Mouse (Mus musculus): ENCODE data around the gene Sap30bp. TPM values are rescaled to one million over a fixed set of nuclear protein-coding genes. Genes with fewer than 3 reads are reported as not detected.

Gene Sap30bp
- polyA plus RNA-seq, 1 experiment from 2014 or later = 23.1 TPM

DNA sequence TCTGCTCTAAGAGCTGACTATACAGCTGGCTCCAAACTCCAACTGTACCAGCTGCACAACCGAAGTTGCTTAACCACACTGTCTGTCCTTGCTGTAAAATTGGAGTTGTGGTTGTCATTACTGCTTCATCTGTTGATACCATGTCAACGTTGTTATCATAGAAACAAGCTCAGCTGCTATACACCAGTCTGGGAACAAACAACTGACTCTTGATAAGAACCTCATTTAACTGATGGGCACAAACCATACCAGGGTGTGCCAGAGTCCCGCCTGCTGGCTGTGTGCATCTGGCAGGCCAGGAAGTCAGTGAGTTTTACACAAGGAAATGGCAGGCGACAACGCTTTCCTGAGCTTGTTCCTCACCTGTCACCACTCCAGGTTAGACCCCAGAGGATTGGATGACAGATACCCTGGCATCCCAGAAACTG is 21.9 kb upstream of the Sap30bp start:
- Histone ChIP-seq H3K4me2 (peak overlapping the region; percentile 47), H3K4me3 (no peak overlapping the region), H3K4me1 (peaks cover 84% of the 10 kb centered on the region), H3K36me3 (peaks cover 78% of the 10 kb centered on the region), H3K27ac (peak overlapping the region; percentile 94), H3K9ac (peak overlapping the region; percentile 70), H3K9me3 (replicated peaks) (no peaks in the 10 kb centered on the region), H3K27me3 (replicated peaks) (no peaks in the 10 kb centered on the region)
- ATAC-seq = peak; percentile 86
- WGBS (ENCODE audit: insufficient replicate concordance) = 22% methylated on average over 5 of the region's 5 CpGs

DNA sequence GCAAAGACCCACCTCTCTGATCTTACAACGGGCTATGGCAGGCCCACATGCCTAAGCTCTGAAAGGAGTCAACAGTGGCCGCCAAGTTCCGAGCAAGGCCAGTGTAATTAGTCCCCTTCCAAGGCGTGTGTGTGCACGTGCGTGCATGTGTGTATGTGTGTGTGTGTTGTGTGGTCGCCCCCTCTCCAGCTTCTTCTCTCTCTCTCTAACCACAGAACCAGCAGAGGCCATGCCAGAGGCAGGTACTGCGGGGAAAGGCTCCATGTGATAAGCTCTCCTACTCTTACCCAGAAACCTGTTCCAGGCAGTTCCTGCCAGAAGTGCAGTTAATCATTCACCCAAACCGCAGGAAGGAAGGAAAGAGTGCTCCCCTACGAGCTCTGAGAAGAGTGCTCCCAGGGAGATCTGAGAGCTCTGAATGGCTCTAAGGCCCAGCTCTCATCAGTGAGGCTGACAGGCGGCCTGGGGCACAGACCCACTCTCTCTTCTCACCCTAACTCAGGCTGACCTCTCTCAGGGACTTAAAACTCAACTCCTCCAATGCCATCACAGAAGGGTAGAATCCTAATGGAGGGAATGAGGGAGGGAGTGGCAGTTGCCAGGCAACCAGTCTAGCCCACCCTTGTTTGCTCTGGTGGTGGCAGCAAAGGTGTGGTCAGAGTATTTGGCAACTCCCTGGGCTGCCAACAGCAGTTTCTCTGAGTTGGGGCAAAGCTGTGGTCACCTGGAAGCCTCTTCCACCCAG is 21.3 kb upstream of the Sap30bp start, which contains the start of gene Smim6:
TSS of gene Smim6 (plus strand) at position 386 of the 745 bp plus-strand sequence.
- Histone ChIP-seq H3K9me3 (replicated peaks) (no peaks in the 10 kb centered on the region), H3K4me3 (no peak within 1 kb of the TSS), H3K27me3 (replicated peaks) (no peaks in the 10 kb centered on the region), H3K27ac (peak within 1 kb of the TSS; percentile 94), H3K4me2 (peak within 1 kb of the TSS; percentile 47), H3K36me3 (peaks cover 78% of the 10 kb centered on the region), H3K4me1 (peaks cover 84% of the 10 kb centered on the region), H3K9ac (peak within 1 kb of the TSS; percentile 70)
- ATAC-seq = peak; percentile 75
- 18% methylated on average over 11 of the region's 11 CpGs for WGBS (ENCODE audit: insufficient replicate concordance)

DNA sequence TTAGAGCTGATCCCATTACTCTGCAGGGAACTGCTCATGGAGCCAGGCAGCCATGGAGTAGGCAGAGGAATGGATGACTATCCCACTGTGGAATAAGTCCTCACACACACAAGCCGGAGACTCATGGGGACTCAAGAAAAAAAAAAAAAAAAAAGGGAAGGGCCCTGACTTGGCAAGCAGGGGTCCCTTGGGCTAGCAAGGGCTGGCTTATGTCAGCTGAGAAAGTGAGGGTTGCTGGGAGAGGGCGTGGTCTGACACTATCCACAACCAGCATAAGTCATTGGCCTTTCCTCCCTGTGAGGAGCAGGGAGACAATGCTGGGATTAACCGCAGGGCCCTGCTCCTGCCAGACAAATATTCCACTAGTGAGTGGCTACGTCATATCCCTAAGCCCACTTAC is 16.5 kb upstream of the Sap30bp start:
- ATAC-seq = no peak
- H3K9me3 ChIP-seq (replicated peaks) = no peaks in the 10 kb centered on the region
- H3K27ac ChIP-seq = 0 out of 2 replicates have a peak overlapping the region, but pooled peaks have one; percentile 16
- peaks cover 68% of the 10 kb centered on the region for H3K36me3 ChIP-seq
- H3K9ac ChIP-seq = no peak overlapping the region
- no peak overlapping the region for H3K4me3 ChIP-seq
- H3K4me2 ChIP-seq = no peak overlapping the region
- H3K27me3 ChIP-seq (replicated peaks) = no peaks in the 10 kb centered on the region
- H3K4me1 ChIP-seq = peaks cover 46% of the 10 kb centered on the region
- 90% methylated on average over 4 of the region's 4 CpGs for WGBS (ENCODE audit: insufficient replicate concordance)

DNA sequence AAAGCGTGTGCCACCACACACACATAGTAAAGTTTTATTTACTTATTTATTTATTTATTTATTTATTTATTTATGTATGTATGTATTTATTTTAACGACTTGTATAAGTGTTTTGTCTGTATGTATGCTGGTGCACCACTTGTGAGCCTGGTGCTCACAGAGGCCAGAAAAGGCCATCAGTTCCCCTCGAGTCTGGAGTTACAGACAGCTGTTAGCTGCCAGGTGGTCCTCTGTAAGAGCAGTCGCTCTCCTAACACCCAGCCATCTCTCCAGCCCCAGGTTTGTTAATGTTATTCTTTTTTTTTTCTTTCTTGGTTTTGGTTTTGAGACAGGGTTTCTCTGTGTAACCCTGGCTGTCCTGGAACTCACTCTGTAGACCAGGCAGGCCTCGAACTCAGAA is 14.4 kb upstream of the Sap30bp start:
- H3K4me2 ChIP-seq = no peak overlapping the region
- WGBS (ENCODE audit: insufficient replicate concordance) = 75% methylated on average over 5 of the region's 5 CpGs
- H3K27me3 ChIP-seq (replicated peaks) = no peaks in the 10 kb centered on the region
- H3K4me3 ChIP-seq = no peak overlapping the region
- H3K9me3 ChIP-seq (replicated peaks) = no peaks in the 10 kb centered on the region
- peaks cover 71% of the 10 kb centered on the region for H3K36me3 ChIP-seq
- H3K9ac ChIP-seq = no peak overlapping the region
- no peak for ATAC-seq
- peaks cover 29% of the 10 kb centered on the region for H3K4me1 ChIP-seq
- 0 out of 2 replicates have a peak overlapping the region, but pooled peaks have one; percentile 18 for H3K27ac ChIP-seq

DNA sequence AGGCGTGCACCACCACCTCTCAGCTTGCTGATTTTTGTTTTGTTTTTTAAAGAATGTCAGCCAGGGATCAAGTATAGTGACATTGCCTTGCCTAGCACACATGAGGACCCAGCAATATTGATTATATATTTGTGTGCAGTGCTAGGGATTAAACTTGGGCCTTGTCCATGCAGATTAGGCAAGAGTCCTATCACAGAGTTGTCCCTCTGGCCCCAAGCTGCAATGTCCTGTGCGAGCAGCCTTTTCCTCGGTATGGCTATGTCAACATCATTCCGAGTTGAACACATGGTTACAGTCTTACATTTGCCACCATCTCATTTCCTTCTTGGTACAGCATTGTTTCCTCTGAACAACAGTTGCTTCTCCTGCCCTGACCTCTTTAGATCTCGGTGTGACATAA is 14.0 kb upstream of the Sap30bp start:
- Histone ChIP-seq H3K27me3 (replicated peaks) (no peaks in the 10 kb centered on the region), H3K4me1 (peaks cover 29% of the 10 kb centered on the region), H3K9me3 (replicated peaks) (no peaks in the 10 kb centered on the region), H3K9ac (no peak overlapping the region), H3K4me3 (no peak overlapping the region), H3K27ac (peak overlapping the region; percentile 34; the same call in 1 of the 2 replicates), H3K36me3 (peaks cover 71% of the 10 kb centered on the region), H3K4me2 (no peak overlapping the region)
- 85% methylated on average over 5 of the region's 5 CpGs for WGBS (ENCODE audit: insufficient replicate concordance)
- no peak for ATAC-seq

DNA sequence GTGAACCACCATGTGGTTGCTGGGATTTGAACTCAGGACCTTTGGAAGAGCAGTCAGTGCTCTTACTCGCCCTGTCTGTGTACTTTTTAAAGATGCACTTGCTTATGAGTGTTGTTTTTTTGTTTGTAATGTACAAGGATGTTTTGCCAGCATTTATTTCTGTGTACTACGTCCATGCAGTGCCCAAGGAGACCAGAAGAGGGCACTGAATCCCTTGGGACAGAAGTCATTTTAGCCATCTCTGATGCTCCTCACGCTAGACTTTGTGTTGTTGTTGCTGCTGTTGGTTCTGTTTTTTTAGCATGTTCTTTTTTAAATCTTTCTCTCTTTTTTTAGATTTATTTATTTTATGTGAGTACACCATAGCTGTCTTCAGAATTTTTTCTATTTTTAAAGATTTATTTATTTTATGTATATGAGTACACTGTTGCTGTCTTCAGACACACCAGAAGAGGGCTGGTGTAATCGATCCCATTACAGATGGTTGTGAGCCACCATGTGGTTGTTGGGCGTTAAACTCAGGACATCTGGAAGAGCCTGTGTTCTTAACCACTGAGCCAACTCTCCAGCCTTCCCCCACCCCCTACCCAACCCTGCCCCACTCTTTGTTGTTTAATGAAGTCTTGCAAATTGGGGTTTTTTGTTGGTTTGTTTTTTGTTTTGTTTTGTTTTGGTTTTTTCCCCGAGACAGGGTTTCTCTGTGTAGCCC is 12.8 kb upstream of the Sap30bp start:
- H3K4me3 ChIP-seq = no peak overlapping the region
- no peaks in the 10 kb centered on the region for H3K27me3 ChIP-seq (replicated peaks)
- no peak overlapping the region for H3K9ac ChIP-seq
- WGBS (ENCODE audit: insufficient replicate concordance) = 34% methylated on average over 6 of the region's 6 CpGs
- peak overlapping the region; percentile 71 for H3K27ac ChIP-seq
- H3K4me2 ChIP-seq = no peak overlapping the region
- no peaks in the 10 kb centered on the region for H3K9me3 ChIP-seq (replicated peaks)
- ATAC-seq = peak; percentile 72
- peaks cover 23% of the 10 kb centered on the region for H3K4me1 ChIP-seq
- H3K36me3 ChIP-seq = peaks cover 72% of the 10 kb centered on the region

DNA sequence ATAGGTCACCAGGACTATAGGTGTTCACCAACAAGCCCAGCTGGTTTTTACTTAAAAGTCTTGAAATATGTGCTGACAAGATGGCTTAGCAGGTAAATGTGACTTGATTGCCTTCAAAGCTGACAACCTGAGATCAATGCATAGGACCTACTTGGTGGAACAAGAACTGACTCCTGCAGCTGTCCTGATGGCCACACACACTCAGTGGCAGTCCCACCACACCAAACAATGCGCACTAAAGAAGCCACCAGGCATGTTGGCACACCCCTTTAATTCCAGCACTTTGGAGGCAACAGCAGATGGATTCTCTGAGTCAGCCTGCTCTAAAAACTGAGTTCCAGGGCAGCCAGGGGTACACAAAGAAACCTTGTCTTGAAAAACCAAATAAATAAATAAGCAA is 11.1 kb upstream of the Sap30bp start:
- Histone ChIP-seq H3K36me3 (peaks cover 67% of the 10 kb centered on the region), H3K27me3 (replicated peaks) (no peaks in the 10 kb centered on the region), H3K27ac (0 out of 2 replicates have a peak overlapping the region, but pooled peaks have one; percentile 54), H3K4me2 (no peak overlapping the region), H3K4me1 (peaks cover 6% of the 10 kb centered on the region), H3K9me3 (replicated peaks) (no peaks in the 10 kb centered on the region), H3K9ac (no peak overlapping the region), H3K4me3 (no peak overlapping the region)
- no peak for ATAC-seq
- 74% methylated on average over 1 of the region's 1 CpGs for WGBS (ENCODE audit: insufficient replicate concordance)

DNA sequence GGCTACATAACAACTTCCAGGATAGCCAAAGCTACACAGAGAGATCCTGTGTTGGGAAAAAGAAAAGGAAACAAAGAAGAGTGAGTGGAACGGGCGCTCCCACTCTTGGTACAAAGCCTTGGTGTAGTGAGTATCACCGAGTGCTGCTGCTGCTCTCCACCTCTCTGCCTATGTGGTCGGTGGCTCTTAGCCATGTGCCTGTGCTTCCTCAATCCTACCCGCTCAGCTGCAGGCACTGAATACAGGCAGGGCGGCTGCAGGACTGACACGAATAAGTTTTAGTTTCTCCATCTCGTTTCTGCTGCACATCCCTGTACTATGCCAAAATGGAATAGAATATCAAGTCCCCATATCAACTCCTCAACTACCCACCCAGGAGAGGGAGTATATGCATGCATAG is 4.1 kb upstream of the Sap30bp start:
- 77% methylated on average over 8 of the region's 8 CpGs for WGBS (ENCODE audit: insufficient replicate concordance)
- Histone ChIP-seq H3K9ac (no peak overlapping the region), H3K36me3 (peaks cover 49% of the 10 kb centered on the region), H3K4me3 (no peak overlapping the region), H3K27me3 (replicated peaks) (no peaks in the 10 kb centered on the region), H3K4me2 (no peak overlapping the region), H3K27ac (no peak overlapping the region), H3K4me1 (peaks cover 17% of the 10 kb centered on the region), H3K9me3 (replicated peaks) (no peaks in the 10 kb centered on the region)
- ATAC-seq = no peak

DNA sequence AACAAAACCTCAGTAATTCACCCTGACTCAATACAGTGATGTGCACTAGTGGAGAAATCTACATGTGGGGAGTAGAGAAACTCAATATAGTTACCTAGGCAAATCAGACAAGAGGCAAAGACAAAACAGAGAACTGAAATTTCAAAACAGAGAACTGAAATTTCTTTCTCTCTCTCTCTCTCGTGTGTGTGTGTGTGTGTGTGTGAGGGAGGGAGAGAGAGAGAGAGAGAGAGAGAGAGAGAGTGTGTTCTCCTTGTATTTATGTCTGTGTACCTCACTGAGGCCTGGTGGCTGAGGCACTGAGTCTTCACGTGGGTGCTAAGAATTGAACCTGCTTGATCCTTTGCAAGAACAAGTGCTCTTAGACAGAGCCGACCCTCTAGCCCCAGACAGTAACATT is 3.3 kb upstream of the Sap30bp start:
- 75% methylated on average over 2 of the region's 3 CpGs for WGBS (ENCODE audit: insufficient replicate concordance)
- Histone ChIP-seq H3K4me1 (peaks cover 25% of the 10 kb centered on the region), H3K27ac (no peak overlapping the region), H3K9ac (no peak overlapping the region), H3K27me3 (replicated peaks) (no peaks in the 10 kb centered on the region), H3K4me2 (no peak overlapping the region), H3K36me3 (peaks cover 43% of the 10 kb centered on the region), H3K9me3 (replicated peaks) (no peaks in the 10 kb centered on the region), H3K4me3 (no peak overlapping the region)
- ATAC-seq = no peak

DNA sequence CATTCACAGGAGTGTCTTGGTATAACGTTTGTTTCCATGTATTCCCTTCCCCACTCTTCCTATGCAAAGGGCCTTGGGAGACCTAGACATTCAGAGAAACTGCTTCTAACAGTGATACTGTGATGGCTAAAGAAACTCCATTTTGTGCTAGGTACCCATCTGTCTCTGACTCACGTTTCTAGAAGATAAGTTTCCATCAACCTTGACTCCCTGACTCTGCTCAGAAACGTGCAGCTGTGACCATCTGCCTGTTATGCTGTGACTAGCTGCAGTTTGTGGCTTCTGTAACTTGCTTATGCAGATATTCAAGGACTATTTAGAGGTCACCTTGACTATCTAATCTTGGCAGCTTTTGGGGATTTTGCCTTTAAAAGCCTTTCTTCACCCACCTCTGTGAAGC is 1.8 kb upstream of the Sap30bp start:
- H3K4me1 ChIP-seq = peaks cover 31% of the 10 kb centered on the region
- ATAC-seq = no peak
- peaks cover 46% of the 10 kb centered on the region for H3K36me3 ChIP-seq
- no peak overlapping the region for H3K4me2 ChIP-seq
- H3K27ac ChIP-seq = no peak overlapping the region
- H3K4me3 ChIP-seq = no peak overlapping the region
- no peaks in the 10 kb centered on the region for H3K9me3 ChIP-seq (replicated peaks)
- no peak overlapping the region for H3K9ac ChIP-seq
- WGBS (ENCODE audit: insufficient replicate concordance) = 56% methylated on average over 3 of the region's 3 CpGs
- H3K27me3 ChIP-seq (replicated peaks) = no peaks in the 10 kb centered on the region

DNA sequence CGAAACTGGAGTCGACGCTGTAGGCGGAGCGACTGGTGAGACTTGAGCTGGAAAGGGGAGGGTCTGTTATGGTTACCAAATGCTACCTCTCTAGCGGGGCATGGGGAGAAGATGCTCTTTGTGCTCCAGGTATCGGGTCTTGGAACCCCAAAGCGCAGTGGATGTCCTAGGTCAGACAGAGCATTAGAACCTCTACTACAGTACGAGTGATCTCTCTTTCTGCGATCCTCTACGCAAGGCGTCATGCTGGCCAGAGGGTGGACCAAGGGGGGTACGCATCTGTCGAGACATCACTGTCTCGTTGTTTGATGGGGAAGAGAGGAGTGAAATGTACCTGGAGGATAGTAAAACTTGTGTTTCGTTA is 647 bp downstream of the Sap30bp start:
- under 1% methylated on average over 16 of the region's 16 CpGs for WGBS (ENCODE audit: insufficient replicate concordance)
- peak overlapping the region; percentile 83 for H3K9ac ChIP-seq
- ATAC-seq = peak; percentile 35
- no peaks in the 10 kb centered on the region for H3K9me3 ChIP-seq (replicated peaks)
- H3K4me2 ChIP-seq = peak overlapping the region; percentile 85
- H3K4me1 ChIP-seq = peaks cover 31% of the 10 kb centered on the region
- H3K4me3 ChIP-seq = peak overlapping the region; percentile 84
- peak overlapping the region; percentile 53; the same call in 1 of the 2 replicates for H3K27ac ChIP-seq
- H3K27me3 ChIP-seq (replicated peaks) = no peaks in the 10 kb centered on the region
- peaks cover 48% of the 10 kb centered on the region for H3K36me3 ChIP-seq

DNA sequence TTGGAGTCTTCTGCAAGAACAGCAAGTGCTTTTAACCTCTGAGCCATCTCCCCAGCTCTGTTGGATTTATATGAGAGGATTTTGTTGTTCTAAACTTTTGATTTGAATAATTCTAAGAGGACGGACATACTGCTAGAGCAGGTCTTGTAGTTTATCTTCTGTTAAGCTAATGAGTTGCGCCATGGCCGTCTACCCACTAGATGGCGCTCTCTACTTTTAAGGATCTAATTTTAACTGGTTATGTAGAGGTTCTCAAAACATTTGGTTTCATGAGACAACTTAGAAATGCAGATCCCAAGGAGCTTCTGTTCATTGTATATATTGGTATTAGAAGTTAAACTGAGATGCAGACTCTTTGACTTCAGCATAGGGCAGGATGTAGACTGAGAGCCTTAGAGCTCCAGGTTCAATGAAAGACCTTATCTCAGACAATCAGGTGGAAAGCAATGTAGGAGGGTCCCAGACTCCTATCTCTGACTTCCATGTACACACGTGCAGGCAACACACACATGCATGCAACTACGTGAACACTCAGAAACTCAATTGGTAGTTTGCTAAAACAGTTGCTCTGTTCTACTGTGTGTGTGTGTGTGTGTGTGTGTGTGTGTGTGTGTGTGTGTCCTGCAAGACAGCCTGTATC is 6.7 kb downstream of the Sap30bp start:
- Histone ChIP-seq H3K27me3 (replicated peaks) (no peaks in the 10 kb centered on the region), H3K27ac (no peak overlapping the region), H3K9ac (no peak overlapping the region), H3K4me1 (peaks cover 16% of the 10 kb centered on the region), H3K9me3 (replicated peaks) (no peaks in the 10 kb centered on the region), H3K4me2 (no peak overlapping the region), H3K4me3 (no peak overlapping the region), H3K36me3 (peaks cover 96% of the 10 kb centered on the region)
- peak; percentile 55; the same call in 1 of the 2 replicates for ATAC-seq
- 23% methylated on average over 6 of the region's 6 CpGs for WGBS (ENCODE audit: insufficient replicate concordance)

Measured in liver, embryonic 12.5 days (tissue).